Mouse (Mus musculus) brown adipose tissue, adult 24 weeks (tissue): ENCODE data around the gene Tbc1d15. TPM values are rescaled to one million over a fixed set of nuclear protein-coding genes. Genes with fewer than 3 reads are reported as not detected.

Experiments
- H3K27ac ChIP-seq: fragments of 200-500 bp; replicated peaks from 2 replicates; pipeline ENCODE4 v1.5.1; 2012; ENCODE audit warnings: low read depth, mild to moderate bottlenecking, low read length
- H3K4me1 ChIP-seq: fragments of 200-500 bp; 2 replicates; pipeline ENCODE4 v1.6.1; 2012; ENCODE audit warnings: low read length, mixed read lengths; ENCODE audit not compliant: control insufficient read depth, insufficient read depth, insufficient read length
- H3K4me3 ChIP-seq: fragments of 200-500 bp; 2 replicates; pipeline ENCODE4 v1.5.1; 2012; ENCODE audit warnings: low read depth, mild to moderate bottlenecking, low read length, moderate library complexity; ENCODE audit not compliant: insufficient read depth
- polyA plus RNA-seq: library from polyadenylated mRNA; stranded (reverse); fragments of >200 nt; gene quantifications from 2 replicates; pipeline ENCODE4 v1.2.4, GENCODE M21; 2012; ENCODE audit not compliant: missing spikeins, insufficient read depth, insufficient read length

The Tbc1d15 gene
- polyA plus RNA-seq, result 31.2 and 49.9 TPM in 2 replicates

DNA sequence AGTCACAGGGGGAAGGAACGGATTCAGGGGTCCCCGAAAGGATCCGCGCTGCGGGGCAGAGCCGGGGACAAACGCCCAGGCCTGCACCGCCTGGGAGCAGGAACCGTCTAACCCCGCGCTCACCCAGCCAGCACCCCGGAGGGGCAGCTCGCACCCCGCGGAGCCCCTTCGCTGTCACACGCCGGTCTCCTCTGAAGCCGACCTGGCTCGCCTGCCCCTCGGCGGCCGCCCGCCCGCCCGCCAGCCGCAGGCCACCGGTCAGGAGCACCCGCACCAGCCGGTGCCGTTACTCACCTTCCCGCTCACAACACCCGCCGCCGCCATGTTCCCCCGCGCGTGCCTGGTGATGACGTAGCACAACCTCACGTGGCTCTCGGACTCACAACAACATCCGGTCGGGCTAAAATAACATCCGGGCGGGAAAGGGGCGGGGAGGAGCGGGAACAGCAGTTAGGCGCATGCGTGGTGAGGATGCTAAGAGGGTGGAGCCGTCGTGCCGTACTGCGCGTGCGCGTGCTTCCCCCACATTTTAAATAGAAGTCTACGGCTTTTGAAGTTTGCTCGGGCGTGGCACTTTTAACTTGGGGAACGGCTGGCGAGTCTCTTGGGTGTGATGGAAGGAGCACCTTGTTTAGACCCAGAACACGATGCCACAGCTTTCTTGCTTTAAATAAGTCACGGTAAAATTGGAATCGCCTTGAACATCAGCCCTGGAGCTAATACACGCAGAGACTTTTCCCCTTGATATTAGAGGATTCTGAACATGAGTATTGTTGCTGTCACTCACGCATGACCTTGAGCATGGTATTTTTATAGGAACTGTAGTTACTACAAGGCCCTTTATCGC, at the start of gene Tbc1d15:
Gene Tbc1d15 (minus strand): TSS at position 380 of the 847 bp plus-strand sequence.
- H3K4me3 ChIP-seq, result peak within 1 kb of the TSS; percentile 88

DNA sequence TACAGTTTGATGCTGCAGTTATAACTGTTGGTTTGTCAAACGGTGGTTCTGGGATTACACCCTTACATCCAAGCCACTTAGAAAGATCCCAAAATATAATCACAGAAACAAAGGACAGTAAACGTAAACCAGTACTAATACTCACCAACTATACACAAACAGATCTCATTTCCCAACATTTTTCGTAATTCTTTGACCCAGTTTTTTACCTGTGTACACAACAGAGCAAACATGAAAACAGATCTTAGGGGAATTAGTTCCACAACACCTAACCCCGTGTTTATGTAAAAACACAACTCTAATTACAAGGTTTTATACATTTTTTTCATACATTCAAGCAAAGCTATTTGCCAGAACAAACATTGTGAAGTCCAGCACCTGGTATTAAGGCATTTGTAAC, 47.4 kb upstream of the Tbc1d15 start:
- H3K4me3 ChIP-seq, result no peak overlapping the region
- H3K27ac ChIP-seq, result no peak overlapping the region
- H3K4me1 ChIP-seq, result no peaks in the 10 kb centered on the region

More for the DNA sequence above, at the start of gene Tbc1d15:
- Histone ChIP-seq H3K4me1 (peaks cover 2% of the 10 kb centered on the region; the same call in 1 of the 2 replicates), H3K27ac (peak within 1 kb of the TSS; percentile 62)

DNA sequence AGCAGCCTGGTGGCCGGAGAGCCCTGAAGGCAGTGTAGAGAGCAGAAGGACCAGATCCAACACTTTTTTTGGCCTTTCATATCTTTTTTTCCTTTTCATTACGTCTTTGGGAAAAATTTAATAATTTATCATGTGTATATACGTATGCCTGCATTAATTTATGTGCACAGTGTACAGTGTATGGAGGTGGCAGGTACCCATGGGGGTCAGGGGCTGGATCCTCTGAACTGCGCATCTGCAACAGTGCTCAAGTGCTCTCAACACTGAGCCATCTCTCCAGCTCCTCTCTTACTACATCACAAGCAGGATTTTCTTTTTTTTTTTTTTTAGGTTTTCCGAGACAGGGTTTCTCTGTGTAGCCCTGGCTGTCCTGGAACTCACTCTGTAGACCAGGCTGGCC, 46.3 kb upstream of the Tbc1d15 start:
- Histone ChIP-seq H3K27ac (no peak overlapping the region), H3K4me1 (no peaks in the 10 kb centered on the region), H3K4me3 (no peak overlapping the region)

DNA sequence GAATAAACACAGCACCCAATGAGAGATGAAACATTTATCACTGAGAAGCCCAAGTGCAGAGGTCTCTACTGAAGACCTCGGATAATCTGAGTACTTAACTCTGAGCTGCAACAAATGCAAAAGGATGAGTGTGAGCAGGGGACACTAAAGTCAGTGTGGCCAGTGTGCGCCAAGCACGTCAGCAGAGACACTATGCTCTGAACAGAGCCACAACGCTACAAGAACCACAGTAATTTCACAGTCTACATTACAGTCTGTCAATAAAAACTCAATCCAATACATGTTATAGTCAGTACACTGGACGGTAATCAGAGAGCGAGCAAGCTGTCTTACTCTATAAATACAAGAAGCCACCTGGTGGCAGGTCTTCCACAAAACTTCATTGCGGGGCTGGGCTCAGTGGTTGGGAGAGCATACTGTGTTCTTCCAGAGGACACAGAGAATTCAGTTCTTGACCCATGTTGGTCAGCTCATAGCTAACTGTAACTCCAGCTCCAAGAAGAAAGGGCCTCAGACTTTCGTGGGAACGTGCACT, 45.2 kb upstream of the Tbc1d15 start:
- H3K27ac ChIP-seq, result no peak overlapping the region
- H3K4me3 ChIP-seq, result no peak overlapping the region
- no peaks in the 10 kb centered on the region for H3K4me1 ChIP-seq

DNA sequence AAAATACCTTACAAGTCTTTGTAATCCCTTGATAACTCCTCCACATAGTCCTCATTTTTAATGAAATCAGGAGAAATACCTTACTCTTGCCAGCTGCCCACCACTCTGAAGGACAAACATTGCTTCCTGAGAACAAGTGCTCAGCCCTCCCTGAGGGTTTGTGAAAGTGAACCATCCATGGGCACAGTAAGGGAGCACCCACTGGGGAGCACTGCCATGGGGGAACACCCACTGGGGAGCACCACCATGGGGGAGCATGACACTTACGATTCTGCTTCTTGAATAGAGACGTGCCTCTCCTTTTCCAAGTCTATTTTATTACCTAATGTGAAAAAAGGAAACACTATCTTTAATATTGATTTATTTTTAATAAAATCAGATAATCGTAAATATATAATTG, 43.9 kb upstream of the Tbc1d15 start:
- H3K27ac ChIP-seq, result no peak overlapping the region
- H3K4me3 ChIP-seq, result no peak overlapping the region
- no peaks in the 10 kb centered on the region for H3K4me1 ChIP-seq

DNA sequence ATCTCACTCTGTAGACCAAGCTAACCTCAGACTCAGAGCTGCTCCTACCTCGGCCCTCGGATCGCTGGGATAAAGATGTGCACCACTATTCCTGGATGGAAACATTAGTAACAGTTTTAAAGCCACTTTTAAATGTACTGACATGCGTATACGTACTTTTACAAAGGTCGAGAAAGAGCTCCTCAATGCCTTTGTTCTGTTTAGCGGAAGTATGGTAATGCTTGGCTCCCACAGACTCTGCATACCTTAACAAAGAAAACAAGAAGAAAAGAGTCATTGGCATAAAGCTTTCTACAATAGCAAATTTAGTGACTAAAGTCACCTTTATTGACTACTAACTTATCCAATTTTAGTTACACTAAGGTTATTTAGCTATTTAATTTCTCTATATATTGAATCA, 43.4 kb upstream of the Tbc1d15 start:
- H3K27ac ChIP-seq, result no peak overlapping the region
- no peaks in the 10 kb centered on the region for H3K4me1 ChIP-seq
- H3K4me3 ChIP-seq, result no peak overlapping the region

DNA sequence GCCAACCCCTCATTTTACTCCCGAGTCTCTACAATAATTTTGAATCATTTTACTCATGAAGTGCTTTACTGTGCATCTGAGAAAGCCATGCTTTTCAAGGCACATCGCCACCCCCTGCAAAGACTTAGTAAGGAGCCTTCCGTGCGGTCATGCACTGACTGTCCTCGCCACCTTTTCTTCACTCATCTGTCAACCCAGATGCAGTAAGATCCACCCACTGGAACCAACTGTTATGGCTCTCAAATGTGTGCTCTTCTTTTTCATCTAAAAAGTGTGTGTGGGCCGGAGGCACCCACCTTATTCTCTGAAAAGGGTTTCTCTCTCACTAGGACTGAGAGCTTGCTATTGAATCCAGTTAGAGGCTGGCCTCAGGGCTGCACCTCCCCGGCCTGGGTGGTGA, 42.7 kb upstream of the Tbc1d15 start:
- Histone ChIP-seq H3K4me1 (no peaks in the 10 kb centered on the region), H3K27ac (no peak overlapping the region), H3K4me3 (no peak overlapping the region)

DNA sequence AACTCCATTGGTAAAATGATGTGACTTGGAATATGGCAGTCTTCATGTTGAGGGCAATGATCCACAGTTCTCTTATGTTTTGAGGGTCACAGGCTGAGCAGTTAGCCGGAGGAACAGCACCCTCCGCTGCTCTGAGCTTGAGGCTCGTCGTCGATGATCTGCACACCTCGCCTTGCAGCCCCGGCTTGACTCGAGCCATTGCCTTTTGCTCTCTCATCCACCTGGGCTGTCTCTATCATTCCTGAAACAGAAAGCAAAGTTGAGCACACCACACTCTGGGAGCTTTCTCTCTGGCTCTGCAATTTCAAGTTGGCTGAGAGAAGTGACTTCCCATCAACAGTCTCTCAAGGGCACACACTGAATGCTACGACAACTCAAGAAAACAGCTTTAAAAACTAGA, 39.4 kb upstream of the Tbc1d15 start:
- Histone ChIP-seq H3K4me1 (no peaks in the 10 kb centered on the region), H3K4me3 (no peak overlapping the region), H3K27ac (no peak overlapping the region)

DNA sequence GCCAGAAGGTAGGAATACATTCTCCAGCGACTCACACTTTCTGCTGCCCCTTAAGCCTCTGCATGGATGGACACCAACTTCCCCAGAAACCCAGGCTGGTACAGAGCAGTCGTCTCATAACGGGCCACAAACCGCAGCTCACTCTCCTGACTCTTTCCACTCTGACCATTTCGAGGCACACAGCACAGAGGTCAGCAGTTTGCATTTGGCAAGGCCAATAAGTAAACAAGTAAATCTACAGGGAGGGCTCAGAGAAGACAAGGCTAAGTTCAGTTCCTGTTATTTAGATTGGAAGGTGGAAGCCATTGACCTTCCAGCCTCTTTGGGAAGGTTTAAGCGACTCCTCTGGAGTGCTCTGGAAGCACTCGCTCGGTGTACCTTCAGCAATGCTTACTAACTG, 37.6 kb upstream of the Tbc1d15 start:
- Histone ChIP-seq H3K4me3 (no peak overlapping the region), H3K4me1 (no peaks in the 10 kb centered on the region), H3K27ac (no peak overlapping the region)

DNA sequence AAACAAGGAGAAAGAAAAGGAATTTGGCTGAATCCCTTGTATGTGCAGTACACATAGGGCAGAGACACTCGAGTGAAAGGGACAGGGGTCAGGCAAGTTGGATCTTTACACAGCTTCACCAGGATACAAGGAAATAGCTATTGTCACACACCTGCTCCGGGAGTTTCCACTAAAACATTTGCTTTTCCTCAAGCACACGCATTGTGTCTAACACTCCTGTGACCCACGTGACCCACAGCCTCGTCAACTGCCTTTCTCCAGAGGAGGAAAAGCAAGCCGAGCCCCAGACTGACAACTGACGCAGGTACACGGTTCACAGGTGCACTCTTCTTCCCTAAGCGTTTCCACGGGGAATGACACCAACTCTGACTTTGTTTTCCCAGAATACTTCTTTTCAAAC, 32.9 kb upstream of the Tbc1d15 start:
- no peak overlapping the region for H3K4me3 ChIP-seq
- H3K4me1 ChIP-seq, result no peaks in the 10 kb centered on the region
- H3K27ac ChIP-seq, result no peak overlapping the region

DNA sequence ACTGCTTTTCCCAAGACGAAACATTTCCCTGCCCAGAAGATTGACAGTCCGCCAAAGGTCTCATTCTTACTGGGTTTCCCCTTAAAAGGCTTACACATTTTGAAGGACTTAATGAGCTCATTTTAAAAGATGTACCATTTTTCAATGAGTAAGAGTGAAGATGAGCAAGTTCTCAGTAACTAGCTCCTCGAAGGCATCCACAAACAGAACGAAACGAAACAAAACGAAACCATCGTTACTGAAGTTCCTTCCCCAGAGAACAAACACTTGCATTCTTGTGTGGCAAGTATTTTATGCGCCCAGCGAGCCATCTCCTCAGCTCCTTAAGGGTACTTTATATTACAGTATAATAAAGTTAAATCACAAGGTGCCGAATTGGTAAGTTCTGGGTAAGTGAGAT, 30.1 kb upstream of the Tbc1d15 start:
- no peak overlapping the region for H3K27ac ChIP-seq
- no peaks in the 10 kb centered on the region for H3K4me1 ChIP-seq
- H3K4me3 ChIP-seq, result no peak overlapping the region

DNA sequence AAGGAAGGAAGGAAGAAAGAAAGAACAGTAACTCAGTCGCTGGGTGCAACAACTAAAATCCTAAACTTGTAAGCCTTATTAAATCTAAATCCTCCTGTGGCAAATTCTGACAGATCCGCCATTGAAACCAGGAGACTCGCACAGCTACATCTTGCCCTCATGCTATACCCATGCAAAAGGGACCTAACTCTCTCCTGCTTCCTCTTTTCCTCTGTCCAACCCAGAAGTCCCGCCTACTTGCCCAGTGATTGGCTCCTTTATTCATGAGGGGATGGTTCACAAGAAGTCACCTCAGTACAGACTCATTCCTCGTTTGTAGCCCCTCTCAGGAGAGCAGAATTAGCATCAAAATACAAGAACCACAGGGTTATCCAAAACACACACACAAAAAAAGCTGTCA, 20.4 kb upstream of the Tbc1d15 start:
- no peak overlapping the region for H3K27ac ChIP-seq

DNA sequence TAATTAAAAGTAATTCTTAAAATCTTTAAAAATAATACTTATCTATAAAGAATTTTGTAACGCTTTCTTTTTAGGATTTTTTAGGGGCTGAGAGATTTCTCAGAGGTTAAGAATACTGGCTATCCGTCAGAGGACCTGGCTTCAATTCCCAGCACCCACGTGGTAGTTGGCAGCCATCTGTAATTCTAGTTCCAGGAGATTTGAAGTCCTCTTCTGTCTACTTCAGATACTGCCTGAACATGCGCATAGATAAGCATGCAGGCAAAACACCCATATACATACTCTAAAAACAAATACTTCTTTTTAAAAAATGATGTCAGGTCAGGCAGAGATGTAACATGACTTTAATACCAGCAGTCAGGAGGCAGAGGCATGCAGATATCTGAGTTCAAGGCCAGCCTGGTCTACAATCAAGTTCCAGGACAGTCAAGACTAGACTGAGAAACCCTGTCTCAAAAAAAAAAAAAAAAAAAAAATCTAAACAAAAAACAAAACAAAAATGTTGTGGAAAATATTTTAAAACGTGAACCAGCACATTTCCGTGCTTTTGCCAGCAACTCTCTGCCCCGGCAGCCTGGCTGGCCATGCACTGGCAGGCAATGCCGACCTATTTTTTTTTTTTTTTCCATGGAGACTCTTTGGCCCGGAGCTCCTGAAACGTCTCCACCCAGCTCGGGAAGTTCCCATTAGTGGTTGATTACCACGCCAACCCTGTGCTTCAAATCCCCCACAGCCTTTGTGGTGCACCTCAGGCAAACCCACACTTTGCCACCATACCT, 19.5 kb upstream of the Tbc1d15 start:
- H3K27ac ChIP-seq, result no peak overlapping the region
- H3K4me3 ChIP-seq, result no peak overlapping the region
- no peaks in the 10 kb centered on the region for H3K4me1 ChIP-seq

More for the DNA sequence above, 20.4 kb upstream of the Tbc1d15 start:
- Histone ChIP-seq H3K4me1 (no peaks in the 10 kb centered on the region), H3K4me3 (no peak overlapping the region)

DNA sequence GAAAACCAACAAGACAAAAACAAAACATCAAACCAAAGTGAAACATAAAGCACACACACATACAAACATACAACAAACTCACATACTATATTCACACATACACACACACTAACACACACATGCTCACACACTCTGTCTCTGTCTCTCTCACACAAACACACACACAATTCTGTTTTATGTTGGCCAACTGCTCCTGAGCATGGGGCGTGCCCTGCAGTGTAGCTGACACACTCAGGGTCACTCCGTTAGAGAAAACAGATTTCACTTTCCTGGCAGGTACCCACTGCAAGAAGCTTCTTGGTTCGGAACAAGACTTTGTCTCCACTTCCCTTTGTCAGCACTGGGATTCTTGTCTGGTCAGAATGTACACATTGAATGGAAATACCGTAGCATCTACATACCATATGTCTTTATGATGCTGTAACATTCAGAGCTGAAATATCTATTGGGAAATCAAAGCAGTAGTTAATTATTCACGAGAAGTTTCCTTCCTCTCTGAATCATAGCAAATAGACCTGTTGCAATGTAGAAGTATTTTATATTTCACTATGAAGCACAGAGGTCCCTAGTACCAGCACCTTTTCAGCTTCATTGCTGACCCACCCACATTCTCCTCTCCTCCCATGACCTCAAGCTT, 11.8 kb upstream of the Tbc1d15 start:
- no peaks in the 10 kb centered on the region for H3K4me1 ChIP-seq
- no peak overlapping the region for H3K27ac ChIP-seq
- no peak overlapping the region for H3K4me3 ChIP-seq

DNA sequence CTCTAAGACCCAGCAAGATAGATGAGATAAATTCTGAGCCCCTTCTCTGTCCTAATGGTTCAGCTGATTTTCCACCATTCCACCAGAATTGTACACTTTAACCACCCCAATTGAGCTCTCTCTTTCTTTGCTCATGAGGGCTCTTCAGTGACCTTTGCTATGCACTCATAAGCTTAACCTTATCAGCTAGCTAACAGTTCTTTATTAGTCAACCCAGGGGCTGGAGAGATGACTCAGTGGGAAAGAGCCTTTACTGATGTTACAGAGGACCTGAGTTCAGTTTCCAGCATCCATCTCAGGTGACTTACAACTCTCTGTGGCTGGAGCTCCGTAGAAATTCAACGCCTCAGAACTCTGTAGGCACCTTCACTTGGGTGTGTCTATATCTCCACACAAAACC, 11.0 kb upstream of the Tbc1d15 start:
- no peak overlapping the region for H3K27ac ChIP-seq
- no peaks in the 10 kb centered on the region for H3K4me1 ChIP-seq
- no peak overlapping the region for H3K4me3 ChIP-seq
